Mouse (Mus musculus) liver, embryonic 16.5 days (tissue): ENCODE results near the gene Edaradd. TPM values are rescaled to one million over a fixed set of nuclear protein-coding genes. Genes with fewer than 3 reads are reported as not detected.
A peak's percentile ranks its signal among the peaks of the same experiment; 100 is the strongest.

Source experiments
- ATAC-seq: fragments of 200-750 bp; cut with Nextera tagmentation; 2 replicates; pipeline ENCODE4 v1.8.0; 2017; ENCODE audit warnings: low read depth, mild to moderate bottlenecking, moderate number of reproducible peaks, moderate library complexity
- H3K27ac ChIP-seq: fragments of 300-500 bp; sonication (generic); 2 replicates; pipeline ENCODE4 v1.5.1; 2014; ENCODE audit warnings: mild to moderate bottlenecking, low read length
- H3K27me3 ChIP-seq: fragments of 300-500 bp; sonication (generic); 2 replicates; pipeline ENCODE4 v1.6.1; 2014; ENCODE audit warnings: low read depth, low read length, mixed read lengths; ENCODE audit not compliant: control insufficient read depth, insufficient read depth
- H3K36me3 ChIP-seq: fragments of 300-500 bp; sonication (generic); 2 replicates; pipeline ENCODE4 v1.6.1; 2014; ENCODE audit warnings: mild to moderate bottlenecking; ENCODE audit not compliant: control insufficient read depth, insufficient read depth
- H3K4me1 ChIP-seq: fragments of 300-500 bp; sonication (generic); 2 replicates; pipeline ENCODE4 v1.6.1; 2014; ENCODE audit warnings: low read depth, low read length, mixed read lengths; ENCODE audit not compliant: control insufficient read depth
- H3K4me2 ChIP-seq: fragments of 300-500 bp; sonication (generic); 2 replicates; pipeline ENCODE4 v1.6.1; 2014; ENCODE audit warnings: low read depth, low read length, mixed read lengths
- H3K4me3 ChIP-seq: fragments of 300-500 bp; sonication (generic); 2 replicates; pipeline ENCODE4 v1.5.1; 2014; ENCODE audit warnings: low read depth, mild to moderate bottlenecking, low read length
- H3K9ac ChIP-seq: fragments of 300-500 bp; sonication (generic); 2 replicates; pipeline ENCODE4 v1.6.1; 2014; ENCODE audit warnings: low read depth, low read length
- H3K9me3 ChIP-seq: fragments of 300-500 bp; sonication (generic); replicated peaks from 2 replicates; pipeline ENCODE4 v1.6.1; 2016; ENCODE audit warnings: low read length; ENCODE audit not compliant: control insufficient read depth
- WGBS: fragments of 180-500 bp; shearing (Covaris S2); extraction: QIAGEN DNeasy Blood & Tissue Kit; methylation state at CpG from one replicate; pipeline ENCODE4 v1.1.7; 2014; ENCODE audit not compliant: insufficient replicate concordance; 5-methylcytosine and 5-hydroxymethylcytosine counted together
- polyA plus RNA-seq: library from polyadenylated mRNA; unstranded; fragments of >200 nt; fragmentation: Nextera tagmentation; extraction: Ambion mirVana; gene quantifications from 2 replicates; pipeline ENCODE4 v1.2.1, GENCODE M21; 2015

Gene Edaradd
- polyA plus RNA-seq, 1 experiment from 2014 or later: 0.24 TPM

DNA sequence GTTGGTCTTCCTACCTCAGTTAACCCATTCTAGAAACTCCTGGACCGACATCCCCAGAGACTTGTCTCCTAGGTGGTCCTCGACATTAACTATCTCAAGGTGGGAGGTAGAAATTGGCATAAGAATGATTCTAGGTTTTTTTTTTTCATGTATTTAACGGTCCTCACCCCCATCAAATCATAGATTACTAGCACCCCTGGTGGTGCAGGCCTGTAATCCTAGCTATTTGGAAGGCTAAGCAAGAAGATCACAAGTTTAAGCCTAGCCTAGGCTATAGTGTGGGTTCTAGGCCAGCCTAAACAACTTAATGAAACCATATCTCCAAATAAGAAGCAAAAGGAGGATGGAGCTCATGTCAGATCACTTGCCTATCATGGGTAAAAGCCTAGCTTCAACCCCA is 38.8 kb upstream of the Edaradd start:
- no peak overlapping the region for H3K4me2 ChIP-seq
- no peaks in the 10 kb centered on the region for H3K4me1 ChIP-seq
- WGBS: 53% methylated on average over 3 of the region's 3 CpGs
- H3K27ac ChIP-seq: no peak overlapping the region
- H3K4me3 ChIP-seq: no peak overlapping the region
- H3K9me3 ChIP-seq: no peaks in the 10 kb centered on the region
- no peaks in the 10 kb centered on the region for H3K36me3 ChIP-seq
- ATAC-seq: no peak
- no peaks in the 10 kb centered on the region for H3K27me3 ChIP-seq
- no peak overlapping the region for H3K9ac ChIP-seq

DNA sequence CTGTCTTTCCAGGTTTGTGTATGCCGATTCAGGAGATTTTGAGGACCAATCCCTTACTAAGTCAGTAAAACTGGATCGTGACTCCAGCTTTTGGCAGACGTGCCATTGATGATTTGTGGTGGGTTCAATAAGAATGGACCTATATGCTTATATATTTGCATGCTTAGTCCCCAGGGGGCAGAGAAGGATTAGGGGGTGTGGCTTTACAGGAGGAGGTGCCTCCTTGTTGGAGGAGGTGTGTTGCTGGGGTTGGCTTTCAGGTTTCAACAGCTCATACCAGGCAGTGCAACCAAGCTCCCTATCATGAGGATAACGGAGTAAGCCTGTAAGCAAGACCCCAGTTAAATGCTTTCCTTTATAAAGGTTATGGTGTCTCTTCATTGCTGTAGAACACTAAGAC is 34.0 kb upstream of the Edaradd start:
- no peak for ATAC-seq
- 49% methylated on average over 4 of the region's 4 CpGs for WGBS
- no peak overlapping the region for H3K27ac ChIP-seq

DNA sequence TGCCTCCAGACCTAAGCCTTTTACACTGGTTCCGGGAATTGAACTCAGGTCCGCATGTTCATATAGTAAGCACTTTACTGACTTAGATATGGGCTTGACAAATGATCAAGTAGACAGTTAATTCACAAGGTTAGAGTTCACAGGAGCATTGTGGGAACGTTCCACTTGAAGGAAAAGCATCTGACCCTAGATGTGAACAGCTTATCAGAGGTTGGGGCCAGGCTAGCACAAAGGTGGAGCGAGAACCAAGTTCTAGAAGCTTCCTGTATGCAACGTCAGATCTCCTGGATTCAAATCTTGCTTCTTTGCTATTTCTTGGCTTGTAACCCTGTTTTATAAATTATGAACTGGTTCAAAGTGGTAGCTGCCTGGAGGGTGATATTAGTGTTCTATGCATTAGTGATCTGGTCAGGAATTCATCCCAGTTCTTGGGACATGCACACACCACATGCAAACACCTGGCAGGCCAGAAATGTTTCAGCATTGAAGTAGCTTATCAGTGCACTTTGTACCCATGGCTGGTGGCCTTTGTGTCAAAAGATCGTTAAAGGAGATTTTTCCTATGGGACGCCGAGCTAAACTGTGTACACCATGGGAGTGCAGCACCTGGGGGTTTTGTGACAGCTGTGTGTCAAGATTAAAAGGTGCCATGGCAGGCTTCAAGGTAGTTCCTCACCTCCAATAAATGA is 23.8 kb upstream of the Edaradd start:
- Histone ChIP-seq H3K9ac (no peak overlapping the region), H3K4me3 (no peak overlapping the region), H3K27me3 (no peaks in the 10 kb centered on the region), H3K36me3 (no peaks in the 10 kb centered on the region), H3K4me2 (no peak overlapping the region), H3K4me1 (peaks cover 4% of the 10 kb centered on the region; the same call in 1 of the 2 replicates), H3K27ac (no peak overlapping the region), H3K9me3 (no peaks in the 10 kb centered on the region)
- ATAC-seq: peak; percentile 80
- 61% methylated on average over 8 of the region's 8 CpGs for WGBS

More for the DNA sequence above, 34.0 kb upstream of the Edaradd start:
- no peak overlapping the region for H3K9ac ChIP-seq
- H3K36me3 ChIP-seq: no peaks in the 10 kb centered on the region
- no peaks in the 10 kb centered on the region for H3K9me3 ChIP-seq
- no peaks in the 10 kb centered on the region for H3K27me3 ChIP-seq
- no peak overlapping the region for H3K4me2 ChIP-seq
- H3K4me3 ChIP-seq: no peak overlapping the region
- H3K4me1 ChIP-seq: no peaks in the 10 kb centered on the region

DNA sequence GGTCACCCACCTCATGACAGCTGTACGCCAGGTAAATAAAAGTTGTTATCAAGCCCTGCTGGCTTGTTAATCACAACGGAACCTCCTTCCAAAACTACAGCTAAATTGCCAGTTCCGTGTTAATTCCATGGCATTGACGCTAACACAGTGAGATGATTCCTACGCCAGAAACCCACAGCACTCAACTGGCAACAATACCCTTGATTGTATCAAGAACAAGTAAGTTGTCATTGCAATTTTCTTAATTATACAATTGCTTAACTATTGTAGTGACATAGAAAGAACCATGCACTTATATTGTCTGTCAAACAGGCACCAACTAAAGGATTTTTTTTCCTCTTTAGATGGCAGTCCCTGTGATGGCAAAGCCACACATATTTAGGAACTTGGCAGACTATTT is 23.0 kb upstream of the Edaradd start:
- no peak overlapping the region for H3K27ac ChIP-seq
- ATAC-seq: no peak
- H3K36me3 ChIP-seq: no peaks in the 10 kb centered on the region

DNA sequence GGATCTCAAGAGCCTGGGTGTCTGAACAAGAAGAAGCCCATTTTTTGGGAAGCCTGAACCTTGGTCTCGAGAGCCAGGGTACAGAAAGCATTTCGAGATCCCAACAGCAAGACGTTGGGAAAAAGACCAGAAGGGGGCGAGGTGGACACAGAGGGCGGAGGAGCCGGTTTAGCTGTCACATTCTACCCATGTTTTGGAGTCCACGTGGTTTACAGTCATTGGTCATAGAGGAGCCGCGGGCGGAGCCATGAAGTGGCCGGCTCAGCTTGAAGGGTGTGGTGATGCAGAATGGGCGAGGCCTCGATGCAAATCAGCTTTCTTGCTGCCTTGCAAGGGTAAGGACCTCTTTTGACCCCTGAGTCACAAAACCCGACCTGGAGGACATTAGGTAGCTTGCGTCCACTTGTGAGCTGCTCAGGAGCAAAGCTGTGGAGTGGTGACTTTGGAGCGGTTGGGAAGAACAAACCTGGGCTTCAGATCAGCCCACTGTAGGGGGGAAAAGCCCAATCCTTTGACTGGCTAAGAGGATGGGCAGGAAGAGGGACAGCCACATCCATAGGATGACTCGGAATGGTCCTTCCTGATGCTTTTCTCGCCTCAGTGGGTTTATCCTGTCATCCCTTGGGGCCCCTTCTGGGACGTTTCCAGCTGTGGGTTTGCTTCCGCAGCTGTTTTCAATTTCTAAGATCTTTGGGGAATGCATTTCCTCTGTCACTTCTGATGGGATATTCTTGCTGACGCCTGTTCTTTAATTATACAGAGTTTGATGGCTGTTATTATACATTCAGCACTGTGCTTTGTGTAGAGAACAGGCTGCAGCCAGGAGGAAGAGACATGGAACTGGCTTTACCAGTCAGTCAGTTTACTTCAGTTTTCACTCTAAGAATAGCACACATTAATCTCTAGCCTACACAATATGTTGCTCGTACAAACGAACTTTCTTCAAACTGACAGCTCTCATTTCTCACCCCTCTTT is 22.1 kb upstream of the Edaradd start:
- Histone ChIP-seq H3K9me3 (no peaks in the 10 kb centered on the region), H3K27ac (no peak overlapping the region), H3K4me3 (no peak overlapping the region), H3K9ac (no peak overlapping the region), H3K36me3 (no peaks in the 10 kb centered on the region), H3K4me2 (peak overlapping the region; percentile 34; the same call in 1 of the 2 replicates), H3K27me3 (no peaks in the 10 kb centered on the region), H3K4me1 (peaks cover 4% of the 10 kb centered on the region; the same call in 1 of the 2 replicates)
- ATAC-seq: peak; percentile 82
- 8% methylated on average over 23 of the region's 23 CpGs for WGBS

More for the DNA sequence above, 23.0 kb upstream of the Edaradd start:
- Histone ChIP-seq H3K9ac (no peak overlapping the region), H3K27me3 (no peaks in the 10 kb centered on the region), H3K9me3 (no peaks in the 10 kb centered on the region), H3K4me3 (no peak overlapping the region), H3K4me1 (peaks cover 4% of the 10 kb centered on the region; the same call in 1 of the 2 replicates), H3K4me2 (no peak overlapping the region)
- 61% methylated on average over 5 of the region's 5 CpGs for WGBS

DNA sequence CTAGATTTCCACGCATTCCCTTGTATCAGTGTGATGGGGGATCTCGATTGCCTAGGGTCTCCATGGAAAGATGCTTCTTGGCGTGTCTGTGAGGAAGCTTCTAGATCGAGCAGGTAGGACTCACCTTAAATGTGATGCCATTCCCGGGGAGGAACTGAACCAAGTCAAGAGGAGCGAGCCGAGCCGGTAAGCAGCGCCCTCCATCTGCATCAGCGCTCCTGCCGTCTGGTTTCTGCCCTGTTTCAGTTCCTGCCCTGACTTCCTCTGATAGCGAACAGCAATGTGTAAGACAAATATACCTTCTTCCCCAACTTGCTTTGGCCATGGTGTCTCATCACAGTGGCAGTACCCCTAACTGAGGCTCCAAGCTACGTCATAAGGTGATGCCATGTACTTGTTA is 19.9 kb upstream of the Edaradd start:
- Histone ChIP-seq H3K36me3 (no peaks in the 10 kb centered on the region), H3K4me2 (no peak overlapping the region), H3K27ac (no peak overlapping the region), H3K9me3 (no peaks in the 10 kb centered on the region), H3K9ac (no peak overlapping the region), H3K4me3 (no peak overlapping the region), H3K4me1 (peaks cover 4% of the 10 kb centered on the region; the same call in 1 of the 2 replicates), H3K27me3 (no peaks in the 10 kb centered on the region)
- WGBS: 57% methylated on average over 13 of the region's 13 CpGs
- ATAC-seq: no peak

DNA sequence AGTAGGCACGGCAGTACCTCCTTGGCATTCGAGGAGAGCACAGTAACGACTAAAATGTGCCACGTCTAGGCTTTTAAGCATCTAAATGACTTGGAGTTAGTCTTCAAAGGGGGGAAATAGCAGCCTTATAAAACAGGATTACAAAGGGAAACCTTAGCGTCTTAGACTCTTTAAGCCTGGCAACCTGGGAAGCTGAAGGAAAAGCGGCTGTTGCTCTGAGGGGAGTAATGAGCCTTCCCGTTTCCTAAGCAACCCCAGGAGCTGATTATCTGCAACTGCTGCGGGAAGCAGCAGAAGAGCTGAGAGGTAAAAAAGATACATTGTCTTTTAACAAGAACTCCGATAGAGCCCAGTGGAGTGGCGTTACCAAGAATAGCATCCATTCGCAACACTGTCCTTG is 19.5 kb upstream of the Edaradd start:
- no peak overlapping the region for H3K4me3 ChIP-seq
- H3K4me2 ChIP-seq: no peak overlapping the region
- 45% methylated on average over 11 of the region's 11 CpGs for WGBS
- H3K27me3 ChIP-seq: no peaks in the 10 kb centered on the region
- H3K36me3 ChIP-seq: no peaks in the 10 kb centered on the region
- ATAC-seq: no peak
- H3K9me3 ChIP-seq: no peaks in the 10 kb centered on the region
- peaks cover 4% of the 10 kb centered on the region; the same call in 1 of the 2 replicates for H3K4me1 ChIP-seq
- H3K9ac ChIP-seq: no peak overlapping the region
- no peak overlapping the region for H3K27ac ChIP-seq

DNA sequence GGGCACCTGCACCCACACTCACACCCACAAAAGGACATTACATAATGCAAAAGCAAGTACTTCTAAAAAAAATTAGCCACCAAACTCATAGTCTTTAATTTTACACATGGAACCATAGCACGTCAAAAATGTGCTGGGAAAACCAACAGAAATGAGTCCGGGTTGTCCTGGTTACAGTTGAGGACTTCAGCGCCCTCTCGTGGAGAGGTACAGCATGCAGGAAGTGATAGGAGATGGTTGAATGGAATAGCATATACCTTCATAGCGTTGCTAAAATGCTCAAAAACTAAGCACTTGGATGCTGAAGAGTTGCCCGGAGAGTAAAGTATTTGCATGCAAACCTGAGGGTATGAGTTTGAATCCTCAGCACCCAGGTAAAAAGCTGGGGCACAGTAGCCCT is 17.7 kb upstream of the Edaradd start:
- Histone ChIP-seq H3K27ac (no peak overlapping the region), H3K9ac (no peak overlapping the region), H3K9me3 (no peaks in the 10 kb centered on the region), H3K4me3 (no peak overlapping the region), H3K36me3 (no peaks in the 10 kb centered on the region), H3K4me1 (peaks cover 4% of the 10 kb centered on the region; the same call in 1 of the 2 replicates), H3K4me2 (no peak overlapping the region), H3K27me3 (no peaks in the 10 kb centered on the region)
- WGBS: 46% methylated on average over 6 of the region's 6 CpGs
- ATAC-seq: no peak

DNA sequence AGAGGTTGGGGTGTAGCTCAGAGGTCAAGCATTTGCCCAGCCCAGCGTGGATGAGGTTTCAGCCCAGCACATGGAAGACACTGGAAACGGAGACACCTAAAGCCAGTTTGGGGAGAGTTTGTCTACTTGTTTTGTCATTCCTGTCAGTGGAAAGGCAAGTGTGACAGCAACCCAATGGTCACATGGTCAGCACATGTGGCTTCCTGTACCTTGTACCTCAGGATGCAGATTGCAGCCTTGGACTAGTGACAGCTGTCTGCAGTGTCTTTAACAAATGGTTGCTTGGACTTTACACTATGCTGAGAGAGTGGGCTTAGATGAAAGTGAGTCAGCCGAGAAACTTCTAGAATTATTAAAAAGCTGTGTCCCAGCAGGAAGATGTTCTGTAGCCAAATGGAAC is 14.4 kb upstream of the Edaradd start:
- no peaks in the 10 kb centered on the region for H3K27me3 ChIP-seq
- H3K4me1 ChIP-seq: no peaks in the 10 kb centered on the region; the same call in 1 of the 2 replicates
- WGBS: 54% methylated on average over 3 of the region's 3 CpGs
- H3K4me3 ChIP-seq: no peak overlapping the region
- H3K27ac ChIP-seq: no peak overlapping the region
- H3K9ac ChIP-seq: no peak overlapping the region
- H3K9me3 ChIP-seq: no peaks in the 10 kb centered on the region
- ATAC-seq: peak; percentile 62
- no peak overlapping the region for H3K4me2 ChIP-seq
- H3K36me3 ChIP-seq: no peaks in the 10 kb centered on the region
